8 mouse cellular contexts compared by ENCODE assay signal in genomic region chr4:150236031-150236430, GRCm38 (mm10). TPM values are rescaled to one million over a fixed set of nuclear protein-coding genes. Genes with fewer than 3 reads are reported as not detected.
DNase-seq lines count a peak whose midpoint lies in the region; ATAC-seq and TF ChIP-seq lines count a peak whose summit lies in the region.

No protein-coding gene starts in this region.

- no peaks in the 10 kb centered on the region for H3K27me3 ChIP-seq in heart, embryonic 11.5 days (ENCODE audit: control insufficient read depth, insufficient read depth, low read length)
- H3K27me3 ChIP-seq in CH12.LX (replicated peaks), result no peaks in the 10 kb centered on the region
- H3K27me3 ChIP-seq in forebrain, embryonic 16.5 days (replicated peaks; ENCODE audit: control insufficient read depth, insufficient read depth, low read length), result no peaks in the 10 kb centered on the region
- H3K27me3 ChIP-seq in liver, postnatal 0 days (ENCODE audit: insufficient read depth, low read length), result no peaks in the 10 kb centered on the region

- H3K9ac ChIP-seq in heart, embryonic 11.5 days (ENCODE audit: low read depth, low read length), result peak overlapping the region; percentile 99
- peak overlapping the region; percentile 78; the same call in 1 of the 2 replicates for H3K9ac ChIP-seq in CH12.LX (ENCODE audit: insufficient read depth, low read depth)
- peak overlapping the region; percentile 93 for H3K9ac ChIP-seq in forebrain, embryonic 16.5 days (replicated peaks; ENCODE audit: low read depth, low read length)
- peak overlapping the region; percentile 78 for H3K9ac ChIP-seq in liver, postnatal 0 days (replicated peaks)

- peak overlapping the region; percentile 92 for H3K4me3 ChIP-seq in heart, embryonic 11.5 days (ENCODE audit: low read depth, low read length)
- H3K4me3 ChIP-seq in CH12.LX (replicated peaks in 1 of 3; ENCODE audit: low read depth in 2 of 3, low read length in 2 of 3, poor library complexity in 1 of 3), result peak overlapping the region; percentile 41 to 98 (median 97)
- H3K4me3 ChIP-seq in forebrain, embryonic 16.5 days (replicated peaks; ENCODE audit: low read length), result peak overlapping the region; percentile 71
- peak overlapping the region; percentile 81 for H3K4me3 ChIP-seq in liver, postnatal 0 days (ENCODE audit: low read depth, low read length)

- no peak for TF ChIP-seq RAD21 in CH12.LX (IDR thresholded peaks at IDR 0.05; ENCODE audit: low read depth, low read length)

- TF ChIP-seq POLR2A in CH12.LX (IDR thresholded peaks at IDR 0.05; ENCODE audit: low read depth, low read length), result no peak

- peaks cover 38% of the 10 kb centered on the region for H3K4me1 ChIP-seq in heart, embryonic 11.5 days (ENCODE audit: control insufficient read depth, insufficient read depth, low read length)
- peaks cover 3 to 42% of the 10 kb centered on the region in 2 experiments for H3K4me1 ChIP-seq in CH12.LX (ENCODE audit: control insufficient read depth in 1 of 2, insufficient read depth in 2 of 2)
- peaks cover 33% of the 10 kb centered on the region for H3K4me1 ChIP-seq in forebrain, embryonic 16.5 days (replicated peaks; ENCODE audit: control insufficient read depth, insufficient read depth, low read length)
- peaks cover 27% of the 10 kb centered on the region for H3K4me1 ChIP-seq in liver, postnatal 0 days (ENCODE audit: insufficient read depth)

- ATAC-seq in heart, embryonic 11.5 days (replicated peaks; ENCODE audit: insufficient number of reproducible peaks, low FRiP score, low TSS enrichment), result no peak
- no peak for ATAC-seq in forebrain, embryonic 16.5 days
- ATAC-seq in liver, postnatal 0 days, result no peak

- H3K36me3 ChIP-seq in heart, embryonic 11.5 days (ENCODE audit: control insufficient read depth, insufficient read depth, low read length), result peaks cover 10% of the 10 kb centered on the region
- H3K36me3 ChIP-seq in CH12.LX (replicated peaks in 1 of 2; ENCODE audit: control insufficient read depth in 1 of 2, insufficient read depth in 1 of 2, low read length in 1 of 2), result peaks cover 5 to 21% of the 10 kb centered on the region in 2 experiments
- 0 out of 2 replicates have a peak, but pooled peaks cover under 1% of the 10 kb centered on the region for H3K36me3 ChIP-seq in forebrain, embryonic 16.5 days (ENCODE audit: control insufficient read depth, insufficient read depth)
- H3K36me3 ChIP-seq in liver, postnatal 0 days (replicated peaks; ENCODE audit: insufficient read depth, low read length), result peaks cover 8% of the 10 kb centered on the region

- H3K79me2 ChIP-seq in CH12.LX (replicated peaks; ENCODE audit: control insufficient read depth, extremely low read depth, insufficient read depth, poor library complexity, severe bottlenecking), result peaks cover 34% of the 10 kb centered on the region

- no peak for TF ChIP-seq EP300 in CH12.LX (IDR thresholded peaks at IDR 0.05; ENCODE audit: low read length)
- TF ChIP-seq EP300 in liver, postnatal 0 days (IDR thresholded peaks at IDR 0.05; ENCODE audit: low read depth), result no peak

- DNase-seq in heart, postnatal 25 days (ENCODE audit: low spot score), result no peak
- peak; percentile 75 for DNase-seq in CH12.LX (ENCODE audit: extremely low read depth)
- DNase-seq in liver, postnatal 0 days, result no peak
- DNase-seq in adrenal gland, adult 2 months, result no peak
- no peak for DNase-seq in frontal cortex, postnatal 14 days (ENCODE audit: low spot score in 2 of 2)
- DNase-seq in right cerebral cortex, adult 2 months (ENCODE audit: low spot score in 2 of 2), result no peak

- H3K9me3 ChIP-seq in heart, embryonic 11.5 days (replicated peaks; ENCODE audit: control insufficient read depth, low read length), result no peaks in the 10 kb centered on the region
- H3K9me3 ChIP-seq in CH12.LX (replicated peaks; ENCODE audit: low read length), result no peaks in the 10 kb centered on the region
- no peaks in the 10 kb centered on the region for H3K9me3 ChIP-seq in forebrain, embryonic 16.5 days (ENCODE audit: control insufficient read depth, low read length)
- no peaks in the 10 kb centered on the region for H3K9me3 ChIP-seq in liver, postnatal 0 days (ENCODE audit: low read length)

- peak overlapping the region; percentile 99 for H3K27ac ChIP-seq in heart, embryonic 11.5 days (ENCODE audit: low read depth, low read length)
- peak overlapping the region; percentile 60 for H3K27ac ChIP-seq in CH12.LX (ENCODE audit: insufficient read depth, low read depth)
- H3K27ac ChIP-seq in forebrain, embryonic 16.5 days (ENCODE audit: low read length), result peak overlapping the region; percentile 99
- H3K27ac ChIP-seq in liver, postnatal 0 days (ENCODE audit: low read depth), result peak overlapping the region; percentile 97

- dilution Hi-C loops in CH12.LX (cut with MboI; ENCODE audit: extremely low pct_ligation_motif_present, extremely low pct_unique_long_range_greater_than_20kb, low sequenced_read_pairs), result no loop called here

- 0 out of 4 replicates have a peak, but pooled peaks of 1 of the 2 experiments have one; percentile 24 for TF ChIP-seq CTCF in CH12.LX (conservative IDR thresholded peaks at IDR 0.05 in 1 of 2, IDR thresholded peaks at IDR 0.05 in 1 of 2; ENCODE audit: low read depth in 2 of 2, low read length in 2 of 2)
- TF ChIP-seq CTCF in liver, postnatal 0 days (IDR thresholded peaks at IDR 0.05; ENCODE audit: low read depth), result no peak

- peak overlapping the region; percentile 76 for H3K4me2 ChIP-seq in heart, embryonic 11.5 days
- peak overlapping the region; percentile 59 for H3K4me2 ChIP-seq in CH12.LX (ENCODE audit: insufficient read depth, low read depth, poor library complexity, severe bottlenecking)
- peak overlapping the region; percentile 61 for H3K4me2 ChIP-seq in forebrain, embryonic 16.5 days (ENCODE audit: low read length)
- H3K4me2 ChIP-seq in liver, postnatal 0 days (ENCODE audit: low read depth, low read length), result peak overlapping the region; percentile 85

- in situ Hi-C loops in CH12.LX (cut with MboI; ENCODE audit: low pct_ligation_motif_present, low pct_unique_long_range_greater_than_20kb, low sequenced_read_pairs), result no loop called here

- intact Hi-C loops in heart, postnatal 25 days (cut with DNase I), result no loop called here

- 78% methylated on average over 8 of the region's 8 CpGs for WGBS in heart, embryonic 11.5 days (ENCODE audit: insufficient replicate concordance)
- WGBS in forebrain, embryonic 16.5 days, result 79% methylated on average over 8 of the region's 8 CpGs
- 69% methylated on average over 8 of the region's 8 CpGs for WGBS in liver, postnatal 0 days (ENCODE audit: insufficient replicate concordance)

TF ChIP-seq in CH12.LX, 34 proteins besides CTCF, POLR2A, EP300 and RAD21:
- TF ChIP-seq TBP (conservative IDR thresholded peaks at IDR 0.05; ENCODE audit: low read depth, low read length), result no peak
- no peak for TF ChIP-seq SIN3A (IDR thresholded peaks at IDR 0.05; ENCODE audit: low read length)
- TF ChIP-seq CHD1 (IDR thresholded peaks at IDR 0.05; ENCODE audit: low read depth, low read length), result 0 out of 2 replicates have a peak, but pooled peaks have one; percentile 50
- no peak; the same call in 1 of the 2 replicates for TF ChIP-seq NELFE (IDR thresholded peaks at IDR 0.05; ENCODE audit: low read depth, low read length)
- TF ChIP-seq RCOR1 (conservative IDR thresholded peaks at IDR 0.05; ENCODE audit: low read depth, low read length), result 0 out of 2 replicates have a peak, but pooled peaks have one; percentile 23
- no peak for TF ChIP-seq POLR2AphosphoS2 (IDR thresholded peaks at IDR 0.05; ENCODE audit: low read depth, low read length)

RNA-seq across cellular contexts. Expression of gene Eno1, which starts 0.5 kb away (rescaled TPM):
- 2,057 and 2,150 TPM in 2 replicates for polyA plus RNA-seq in heart, embryonic 11.5 days (2014; fragmentation: Nextera tagmentation; extraction: Ambion mirVana)
- total RNA-seq in heart, postnatal 25 days (2021), result 100 to 1,000 TPM; 119 to 136 TPM
- total RNA-seq in CH12.LX (2012; rRNA removed) (1,210 and 1,985 TPM in 2 replicates), CH12.LX (2014; rRNA removed) (903 and 1,109 TPM in 2 replicates)
- polyA plus RNA-seq in CH12.LX (2012; ENCODE audit: insufficient read length, low read depth), result 1,272 and 1,619 TPM in 2 replicates
- 979 and 980 TPM in 2 replicates for polyA plus RNA-seq in forebrain, embryonic 16.5 days (2015; fragmentation: Nextera tagmentation; extraction: Ambion mirVana)
- polyA plus RNA-seq in liver, postnatal 0 days (2015; fragmentation: Nextera tagmentation; extraction: Ambion mirVana), result 574 and 747 TPM in 2 replicates
- 100 to 1,000 TPM; 381 to 501 TPM for total RNA-seq in adrenal gland, adult 2 months (2021)
- polyA plus RNA-seq in adrenal gland, adult 2 months (2012; rRNA removed), result 425 and 428 TPM in 2 replicates

RNA-seq across cellular contexts. Expression of gene Car6, which starts 34.9 kb away (rescaled TPM):
- polyA plus RNA-seq in heart, embryonic 11.5 days (2014; fragmentation: Nextera tagmentation; extraction: Ambion mirVana), result 0.32 TPM in 1 of 2 replicates, not detected in the other
- not detected for total RNA-seq in heart, postnatal 25 days (2021)
- total RNA-seq in CH12.LX (2012; rRNA removed) (not detected in 2 replicates), CH12.LX (2014; rRNA removed) (not detected in 2 replicates)
- polyA plus RNA-seq in CH12.LX (2012; ENCODE audit: insufficient read length, low read depth), result not detected in 2 replicates
- not detected in 2 replicates for polyA plus RNA-seq in forebrain, embryonic 16.5 days (2015; fragmentation: Nextera tagmentation; extraction: Ambion mirVana)
- not detected in 2 replicates for polyA plus RNA-seq in liver, postnatal 0 days (2015; fragmentation: Nextera tagmentation; extraction: Ambion mirVana)
- 1 to 10 TPM in 1 of 2 experiments, under 1 TPM in 1; 0.31 to 2.5 TPM for total RNA-seq in adrenal gland, adult 2 months (2021)
- not detected in 2 replicates for polyA plus RNA-seq in adrenal gland, adult 2 months (2012; rRNA removed)

RNA-seq across cellular contexts. Expression of gene Rere, which starts 45.4 kb away (rescaled TPM):
- polyA plus RNA-seq in heart, embryonic 11.5 days (2014; fragmentation: Nextera tagmentation; extraction: Ambion mirVana), result 26.0 and 29.1 TPM in 2 replicates
- 10 to 100 TPM; 37.8 to 51.5 TPM for total RNA-seq in heart, postnatal 25 days (2021)
- total RNA-seq in CH12.LX (2012; rRNA removed) (8.2 and 8.7 TPM in 2 replicates), CH12.LX (2014; rRNA removed) (3.1 and 3.4 TPM in 2 replicates)
- polyA plus RNA-seq in CH12.LX (2012; ENCODE audit: insufficient read length, low read depth), result 28.2 and 36.5 TPM in 2 replicates
- 25.2 and 34.5 TPM in 2 replicates for polyA plus RNA-seq in forebrain, embryonic 16.5 days (2015; fragmentation: Nextera tagmentation; extraction: Ambion mirVana)
- polyA plus RNA-seq in liver, postnatal 0 days (2015; fragmentation: Nextera tagmentation; extraction: Ambion mirVana), result 4.3 and 4.8 TPM in 2 replicates
- 100 to 1,000 TPM; 104 to 105 TPM for total RNA-seq in adrenal gland, adult 2 months (2021)
- polyA plus RNA-seq in adrenal gland, adult 2 months (2012; rRNA removed), result 81.0 and 112 TPM in 2 replicates
